Mouse (Mus musculus): ENCODE measurements at regions not wholly inside any gene's neighbourhood (a gene's known extent, or its start where the extent isn't known, plus 50 kb on each side); places are given as distances from the start of the nearest gene placed in this dataset.
A peak's percentile ranks its signal among the peaks of the same experiment; 100 is the strongest.

DNA sequence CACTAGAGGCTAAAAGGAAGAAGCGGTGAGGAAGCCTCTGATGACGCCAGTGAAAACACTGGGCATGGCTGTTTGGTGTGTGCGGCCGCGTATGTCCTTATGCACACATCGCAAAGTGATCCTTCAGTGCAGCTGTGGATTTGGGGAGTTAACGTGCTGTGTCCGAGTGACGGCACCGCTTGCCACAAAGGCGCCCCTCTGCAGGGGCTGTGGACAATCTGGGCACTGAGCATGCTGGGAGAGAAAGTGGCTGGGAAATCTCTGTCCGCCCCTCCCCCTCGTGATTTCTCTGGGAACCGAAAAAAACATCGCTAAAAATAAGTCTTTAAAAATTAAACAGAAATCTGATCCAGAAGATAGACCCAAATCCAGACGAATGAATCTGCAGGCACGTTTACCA, 267.8 kb upstream of the Tbx3 start:
- ATAC-seq (ENCODE audit: low FRiP score, low read depth), result no peak
- Histone ChIP-seq H3K9ac (no peak overlapping the region), H3K36me3 (no peaks in the 10 kb centered on the region), H3K4me3 (no peak overlapping the region), H3K4me1 (peaks cover 14% of the 10 kb centered on the region), H3K27ac (no peak overlapping the region), H3K27me3 (peaks cover 35% of the 10 kb centered on the region), H3K4me2 (replicated peaks) (no peak overlapping the region), H3K9me3 (no peaks in the 10 kb centered on the region)
- WGBS, result 72% methylated on average over 17 of the region's 17 CpGs

GRCm38 (mm10) chr5:119410966-119411365, 259.5 kb upstream of the Tbx3 start:
- Histone ChIP-seq H3K9me3 (peaks cover 6% of the 10 kb centered on the region), H3K27me3 (peaks cover 76% of the 10 kb centered on the region), H3K36me3 (no peaks in the 10 kb centered on the region), H3K4me1 (peaks cover 21% of the 10 kb centered on the region), H3K4me3 (no peak overlapping the region), H3K27ac (no peak overlapping the region), H3K9ac (no peak overlapping the region), H3K4me2 (replicated peaks) (0 out of 2 replicates have a peak overlapping the region, but pooled peaks have one; percentile 7)
- WGBS, result 13% methylated on average over 11 of the region's 11 CpGs
- ATAC-seq (ENCODE audit: low FRiP score, low read depth), result no peak

- H3K9ac ChIP-seq, result no peak overlapping the region
- peaks cover 40% of the 10 kb centered on the region for H3K4me1 ChIP-seq
- no peak overlapping the region for H3K4me3 ChIP-seq
- H3K27me3 ChIP-seq, result peaks cover 52% of the 10 kb centered on the region
- H3K9me3 ChIP-seq, result peaks cover 6% of the 10 kb centered on the region
- no peak overlapping the region for H3K4me2 ChIP-seq (replicated peaks)
- H3K27ac ChIP-seq, result no peak overlapping the region; the same call in 1 of the 2 replicates
- WGBS, result 26% methylated on average over 11 of the region's 11 CpGs
- H3K36me3 ChIP-seq, result no peaks in the 10 kb centered on the region
- peak; percentile 48; the same call in 1 of the 2 replicates for ATAC-seq (ENCODE audit: low FRiP score, low read depth)
Observed at GRCm38 (mm10) chr5:119415835-119416234, 254.6 kb upstream of the Tbx3 start.

- ATAC-seq (ENCODE audit: low FRiP score, low read depth), result peak; percentile 80
- Histone ChIP-seq H3K4me1 (peaks cover 31% of the 10 kb centered on the region), H3K9me3 (peaks cover 6% of the 10 kb centered on the region), H3K27me3 (peaks cover 38% of the 10 kb centered on the region), H3K4me3 (no peak overlapping the region), H3K4me2 (replicated peaks) (0 out of 2 replicates have a peak overlapping the region, but pooled peaks have one; percentile 7), H3K36me3 (no peaks in the 10 kb centered on the region), H3K27ac (no peak overlapping the region; the same call in 1 of the 2 replicates), H3K9ac (no peak overlapping the region)
- 19% methylated on average over 5 of the region's 5 CpGs for WGBS
Observed at GRCm38 (mm10) chr5:119418486-119418885, 252.0 kb upstream of the Tbx3 start.

DNA sequence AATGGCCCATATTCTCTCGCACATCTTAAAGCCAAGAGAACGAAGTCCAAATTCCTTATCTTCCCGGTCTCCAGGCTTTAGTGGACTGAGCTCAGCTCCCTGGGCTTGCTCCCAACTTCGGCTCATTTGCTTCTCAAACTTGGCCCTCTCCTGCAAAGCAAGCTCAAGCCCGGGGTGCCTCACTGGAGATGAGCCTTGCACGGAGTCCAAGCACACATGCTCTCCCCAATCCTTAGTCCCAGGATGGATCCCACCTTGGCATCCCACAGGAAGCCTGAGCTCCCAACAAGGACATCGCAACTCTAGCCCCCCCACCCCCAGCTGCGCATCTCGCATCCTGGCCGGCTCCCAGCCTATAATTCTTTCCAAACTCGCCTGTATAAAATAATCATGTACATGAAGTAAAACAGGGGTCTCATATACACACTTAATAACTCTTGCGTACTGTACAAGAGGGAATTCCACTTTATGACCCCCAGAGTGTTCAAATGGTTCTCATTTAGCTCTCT, 242.9 kb upstream of the Tbx3 start:
- peaks cover 3% of the 10 kb centered on the region; the same call in 1 of the 2 replicates for H3K9me3 ChIP-seq
- peaks cover 67% of the 10 kb centered on the region for H3K27me3 ChIP-seq
- H3K4me2 ChIP-seq (replicated peaks), result peak overlapping the region; percentile 19; the same call in 1 of the 2 replicates
- H3K9ac ChIP-seq, result no peak overlapping the region
- ATAC-seq (ENCODE audit: low FRiP score, low read depth), result peak; percentile 80; the same call in 1 of the 2 replicates
- H3K27ac ChIP-seq, result 0 out of 2 replicates have a peak overlapping the region, but pooled peaks have one; percentile 2
- 45% methylated on average over 12 of the region's 12 CpGs for WGBS
- H3K4me3 ChIP-seq, result no peak overlapping the region
- peaks cover 19% of the 10 kb centered on the region for H3K4me1 ChIP-seq
- H3K36me3 ChIP-seq, result no peaks in the 10 kb centered on the region

GRCm38 (mm10) chr5:119431271-119431756, 239.2 kb upstream of the Tbx3 start:
- peaks cover 28% of the 10 kb centered on the region for H3K4me1 ChIP-seq
- no peak overlapping the region for H3K4me2 ChIP-seq (replicated peaks)
- peaks cover 3% of the 10 kb centered on the region; the same call in 1 of the 2 replicates for H3K9me3 ChIP-seq
- peaks cover 60% of the 10 kb centered on the region for H3K27me3 ChIP-seq
- WGBS, result 88% methylated on average over 9 of the region's 9 CpGs
- H3K36me3 ChIP-seq, result no peaks in the 10 kb centered on the region
- H3K9ac ChIP-seq, result no peak overlapping the region
- H3K27ac ChIP-seq, result no peak overlapping the region
- H3K4me3 ChIP-seq, result no peak overlapping the region
- no peak for ATAC-seq (ENCODE audit: low FRiP score, low read depth)

DNA sequence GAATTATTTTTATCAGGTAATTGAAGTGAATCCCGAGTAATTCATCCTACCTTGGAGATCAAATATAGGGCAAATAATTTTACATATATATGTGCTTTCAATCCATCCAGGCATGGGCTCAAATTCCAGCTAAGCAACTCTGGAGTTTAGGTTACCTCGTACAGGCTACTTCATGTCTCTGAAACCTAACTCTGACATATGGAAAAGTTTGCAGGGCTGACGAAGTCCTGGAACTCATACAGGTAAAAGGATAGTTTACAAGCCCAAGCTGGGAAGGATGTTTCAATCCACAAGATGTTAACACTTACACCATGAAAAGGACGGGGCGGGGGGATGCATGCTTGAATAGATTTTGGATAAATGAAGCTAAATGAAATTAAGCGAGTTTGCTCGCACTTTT, 235.9 kb upstream of the Tbx3 start:
- no peak overlapping the region for H3K4me3 ChIP-seq
- peaks cover 58% of the 10 kb centered on the region for H3K27me3 ChIP-seq
- H3K9me3 ChIP-seq, result peaks cover 9% of the 10 kb centered on the region
- no peak overlapping the region for H3K27ac ChIP-seq
- WGBS, result 41% methylated on average over 7 of the region's 7 CpGs
- no peak overlapping the region for H3K4me2 ChIP-seq (replicated peaks)
- ATAC-seq (ENCODE audit: low FRiP score, low read depth), result peak; percentile 57; the same call in 1 of the 2 replicates
- H3K36me3 ChIP-seq, result no peaks in the 10 kb centered on the region
- H3K9ac ChIP-seq, result no peak overlapping the region
- H3K4me1 ChIP-seq, result peaks cover 9% of the 10 kb centered on the region; the same call in 1 of the 2 replicates

DNA sequence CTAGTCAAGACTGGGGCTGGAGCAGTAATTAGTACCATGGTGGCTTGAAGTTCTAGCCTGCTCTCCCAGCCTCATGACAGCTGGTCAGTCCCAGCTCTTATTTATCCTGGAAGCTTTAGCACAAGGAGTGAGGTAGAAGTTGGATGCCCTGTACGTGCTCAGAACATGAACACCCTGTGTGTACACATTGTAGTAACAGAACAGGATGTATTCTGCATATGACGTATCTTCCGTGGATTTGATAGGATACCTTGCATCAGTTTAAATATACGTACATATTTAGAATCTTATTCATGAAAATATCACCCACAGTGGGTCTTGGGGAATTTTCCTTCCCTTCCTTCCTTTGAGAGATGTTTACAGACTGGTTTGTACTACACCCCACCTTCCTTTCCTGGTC, 222.0 kb upstream of the Tbx3 start:
- Histone ChIP-seq H3K4me2 (replicated peaks) (no peak overlapping the region), H3K9ac (no peak overlapping the region), H3K4me1 (peaks cover 8% of the 10 kb centered on the region), H3K27me3 (peaks cover 19% of the 10 kb centered on the region), H3K4me3 (no peak overlapping the region), H3K36me3 (no peaks in the 10 kb centered on the region), H3K27ac (no peak overlapping the region), H3K9me3 (no peaks in the 10 kb centered on the region)
- 87% methylated on average over 4 of the region's 4 CpGs for WGBS
- ATAC-seq (ENCODE audit: low FRiP score, low read depth), result no peak

DNA sequence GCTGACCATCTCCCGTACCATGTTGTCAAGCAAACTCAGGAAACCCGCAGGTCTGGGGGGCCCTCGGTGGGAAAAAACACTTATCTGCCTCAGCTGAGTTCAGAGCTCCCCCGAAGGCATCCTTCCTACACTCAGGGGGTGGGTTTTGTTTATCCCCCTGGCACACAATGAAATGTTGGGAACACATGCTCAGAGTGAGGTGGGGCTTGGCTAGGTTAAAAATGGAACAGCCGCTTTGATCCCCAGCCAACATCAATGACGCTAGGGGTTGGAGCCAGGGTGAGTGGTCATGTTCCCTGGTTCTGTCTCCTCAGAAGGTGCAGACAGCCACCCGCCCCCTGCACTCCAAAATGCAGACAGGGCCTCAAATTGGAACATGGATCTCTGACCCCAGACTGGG, 221.3 kb upstream of the Tbx3 start:
- H3K9me3 ChIP-seq, result no peaks in the 10 kb centered on the region
- H3K4me3 ChIP-seq, result no peak overlapping the region
- H3K4me1 ChIP-seq, result peaks cover 8% of the 10 kb centered on the region
- H3K36me3 ChIP-seq, result no peaks in the 10 kb centered on the region
- 61% methylated on average over 7 of the region's 7 CpGs for WGBS
- H3K27ac ChIP-seq, result no peak overlapping the region
- no peak overlapping the region for H3K4me2 ChIP-seq (replicated peaks)
- ATAC-seq (ENCODE audit: low FRiP score, low read depth), result no peak
- H3K9ac ChIP-seq, result no peak overlapping the region
- H3K27me3 ChIP-seq, result peaks cover 19% of the 10 kb centered on the region

DNA sequence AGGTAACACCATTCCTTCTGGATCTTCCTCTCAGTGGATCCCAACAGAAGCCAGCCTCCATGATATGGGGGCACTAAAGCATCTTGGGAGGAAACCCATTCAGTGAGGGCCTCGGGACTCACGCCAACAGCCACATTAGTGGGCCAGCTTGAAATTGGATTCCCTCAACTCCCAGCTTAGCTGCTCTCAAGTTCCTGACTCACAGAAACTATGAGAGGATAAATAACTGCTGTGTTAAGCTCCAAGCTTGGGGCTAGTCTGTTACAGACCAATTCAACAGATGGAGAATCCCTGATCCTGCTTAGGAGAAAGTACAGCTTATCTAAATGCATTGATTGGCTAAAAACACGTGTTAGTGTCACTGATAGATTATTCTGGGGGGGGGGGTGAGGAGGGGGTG, 210.7 kb upstream of the Tbx3 start:
- H3K4me1 ChIP-seq, result peaks cover 6% of the 10 kb centered on the region; the same call in 1 of the 2 replicates
- WGBS, result 52% methylated on average over 3 of the region's 3 CpGs

DNA sequence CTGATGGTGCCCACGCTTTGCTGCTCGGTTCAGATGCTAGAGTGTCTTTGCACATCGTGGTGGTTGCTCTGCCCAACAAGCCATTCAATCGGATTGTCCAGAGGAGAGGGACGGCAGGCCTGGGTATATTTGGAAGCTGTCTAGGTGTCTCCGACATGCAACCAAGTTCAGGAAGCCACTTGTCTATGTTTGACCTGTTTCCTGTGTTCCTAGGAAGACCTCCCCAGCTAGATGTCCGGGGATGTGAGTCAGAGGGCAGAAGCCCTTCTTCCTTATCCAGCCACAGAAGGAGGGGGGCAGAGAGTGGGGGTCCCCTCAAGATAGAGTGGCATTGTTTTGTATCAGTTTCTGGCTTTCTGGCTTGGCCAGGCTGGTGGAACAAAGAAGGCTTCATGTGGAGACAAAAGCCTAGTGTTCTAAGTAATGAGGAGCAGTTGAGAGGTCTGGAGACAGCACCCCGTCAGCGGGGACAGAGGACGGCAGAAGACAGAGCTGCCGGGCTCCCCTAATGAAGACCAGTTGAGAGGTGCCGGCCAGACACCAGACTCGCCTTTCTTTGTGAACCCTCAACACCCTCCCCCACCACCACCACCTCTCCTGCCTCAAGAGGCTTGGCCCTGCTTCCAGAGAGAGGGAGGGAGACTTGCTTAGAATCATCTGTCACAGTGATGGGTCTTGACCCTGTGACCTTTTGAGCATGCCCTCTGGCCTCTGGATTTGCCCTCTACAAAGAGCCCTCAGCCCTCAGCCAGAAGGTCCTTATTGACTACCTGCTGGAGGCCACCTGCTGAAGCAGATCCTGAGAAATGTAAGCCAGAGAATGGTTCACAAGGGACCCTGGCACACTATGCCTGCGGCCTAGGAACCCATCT, 207.6 kb upstream of the Tbx3 start:
- no peak overlapping the region for H3K4me3 ChIP-seq
- no peak overlapping the region for H3K9ac ChIP-seq
- H3K36me3 ChIP-seq, result no peaks in the 10 kb centered on the region
- H3K27me3 ChIP-seq, result no peaks in the 10 kb centered on the region
- H3K27ac ChIP-seq, result no peak overlapping the region
- no peak for ATAC-seq (ENCODE audit: low FRiP score, low read depth)
- no peak overlapping the region for H3K4me2 ChIP-seq (replicated peaks)
- 56% methylated on average over 14 of the region's 14 CpGs for WGBS
- no peaks in the 10 kb centered on the region for H3K9me3 ChIP-seq
- H3K4me1 ChIP-seq, result peaks cover 6% of the 10 kb centered on the region; the same call in 1 of the 2 replicates

More for the DNA sequence above, 210.7 kb upstream of the Tbx3 start:
- no peak overlapping the region for H3K9ac ChIP-seq
- no peak for ATAC-seq (ENCODE audit: low FRiP score, low read depth)
- H3K4me2 ChIP-seq (replicated peaks), result no peak overlapping the region
- H3K9me3 ChIP-seq, result no peaks in the 10 kb centered on the region
- H3K4me3 ChIP-seq, result no peak overlapping the region
- no peaks in the 10 kb centered on the region for H3K27me3 ChIP-seq
- no peaks in the 10 kb centered on the region for H3K36me3 ChIP-seq
- H3K27ac ChIP-seq, result no peak overlapping the region

DNA sequence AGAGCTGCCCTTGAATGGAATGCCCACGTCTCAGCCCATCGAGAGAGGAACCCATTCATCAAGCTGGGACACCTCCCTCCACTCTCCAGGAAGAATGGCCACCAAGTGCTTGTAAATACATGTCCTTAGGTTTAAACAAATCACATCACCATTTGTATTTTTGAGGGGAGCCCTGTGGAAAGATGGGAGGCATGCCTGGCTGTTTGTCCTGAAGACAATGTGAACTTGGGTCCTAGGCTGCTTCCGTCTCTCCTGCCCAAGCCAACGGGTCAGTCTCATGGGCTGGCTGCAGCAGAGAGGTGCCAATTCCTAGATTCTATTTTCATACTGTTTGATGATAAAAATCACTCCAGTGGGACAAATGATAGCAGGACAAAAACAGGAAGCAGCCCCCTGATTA, 205.9 kb upstream of the Tbx3 start:
- peaks cover 6% of the 10 kb centered on the region; the same call in 1 of the 2 replicates for H3K4me1 ChIP-seq
- no peak overlapping the region for H3K4me2 ChIP-seq (replicated peaks)
- ATAC-seq (ENCODE audit: low FRiP score, low read depth), result no peak
- H3K27ac ChIP-seq, result no peak overlapping the region
- H3K27me3 ChIP-seq, result no peaks in the 10 kb centered on the region
- 80% methylated on average over 4 of the region's 4 CpGs for WGBS
- no peaks in the 10 kb centered on the region for H3K9me3 ChIP-seq
- no peak overlapping the region for H3K4me3 ChIP-seq
- no peaks in the 10 kb centered on the region for H3K36me3 ChIP-seq
- H3K9ac ChIP-seq, result no peak overlapping the region

Measured in limb, embryonic 13.5 days (tissue).